Mouse (Mus musculus) c-Kit-negative CD71-positive TER-119-positive erythroid progenitor cells, embryonic 14.5 days (primary cell): ENCODE measurements around the gene Vcp.

ENCODE experiments used
- DNase-seq: peaks from one replicate; pipeline ENCODE4 v3.0.0-alpha.2; 2013; ENCODE audit warnings: low read depth, low spot score

The Vcp gene

DNA sequence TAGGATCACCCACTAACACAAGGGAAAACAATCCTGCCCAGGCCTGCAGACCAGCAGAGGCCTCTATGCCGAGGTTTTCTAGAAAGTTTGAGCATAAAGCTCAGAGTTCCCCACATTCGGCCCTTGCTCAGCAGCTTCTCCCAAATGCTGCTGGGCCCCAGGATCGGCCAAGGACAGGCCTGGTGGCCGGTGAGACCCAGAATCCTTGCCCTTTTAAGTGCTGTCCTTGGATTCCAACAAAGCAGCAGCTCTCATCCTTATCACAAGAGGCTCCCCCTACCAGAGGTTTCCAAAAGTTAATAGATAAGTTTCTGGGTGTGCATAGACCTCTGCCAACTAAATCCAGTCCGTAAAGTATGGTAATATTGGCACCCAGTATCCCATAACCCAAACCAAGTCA lies 26.4 kb downstream of the Vcp start:
- no peak for DNase-seq

GRCm38 (mm10) chr4:42972952-42973351 lies 27.4 kb downstream of the Vcp start:
- no peak for DNase-seq

GRCm38 (mm10) chr4:42969304-42969703 lies 31.0 kb downstream of the Vcp start, which contains the start of gene 1700022I11Rik:
Gene 1700022I11Rik (plus strand): TSS chr4:42969604.
- DNase-seq = no peak

DNA sequence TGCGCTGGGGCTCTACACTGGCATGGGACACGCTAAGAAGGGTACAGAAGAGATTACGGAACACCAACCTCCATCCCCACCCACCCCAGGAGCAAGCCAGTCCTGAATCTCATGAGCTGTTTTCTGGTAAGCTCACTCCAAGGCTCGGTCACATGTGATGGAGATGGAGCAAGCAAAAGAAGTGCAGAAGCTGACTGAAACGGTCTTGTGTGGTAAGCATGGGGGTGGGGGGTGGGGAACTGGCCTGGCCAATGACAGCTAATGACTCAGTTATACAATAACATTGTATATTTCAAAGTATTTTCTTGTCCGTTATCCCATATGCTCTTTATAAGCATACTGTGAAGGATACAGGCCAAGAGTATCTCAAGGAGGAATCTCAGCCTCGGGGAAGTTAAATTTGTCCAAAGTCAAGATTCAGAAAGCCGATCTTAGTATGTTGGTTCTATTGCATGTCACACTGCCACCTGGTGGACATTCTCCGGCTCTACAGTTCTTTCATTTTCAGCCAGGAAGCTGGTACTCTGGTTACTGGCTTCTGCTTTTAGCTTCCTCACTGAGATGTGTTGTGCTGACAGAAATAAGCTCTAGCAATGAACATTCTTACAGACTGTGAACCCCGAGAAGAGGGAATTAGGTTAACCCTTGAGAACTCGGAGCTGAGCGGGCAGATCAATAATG lies 35.1 kb downstream of the Vcp start:
- DNase-seq = peak; percentile 53

- DNase-seq = no peak
These were observed 36.8 kb downstream of the Vcp start for GRCm38 (mm10) chr4:42963480-42963879.

GRCm38 (mm10) chr4:42961592-42961991 lies 38.7 kb downstream of the Vcp start:
- no peak for DNase-seq

DNA sequence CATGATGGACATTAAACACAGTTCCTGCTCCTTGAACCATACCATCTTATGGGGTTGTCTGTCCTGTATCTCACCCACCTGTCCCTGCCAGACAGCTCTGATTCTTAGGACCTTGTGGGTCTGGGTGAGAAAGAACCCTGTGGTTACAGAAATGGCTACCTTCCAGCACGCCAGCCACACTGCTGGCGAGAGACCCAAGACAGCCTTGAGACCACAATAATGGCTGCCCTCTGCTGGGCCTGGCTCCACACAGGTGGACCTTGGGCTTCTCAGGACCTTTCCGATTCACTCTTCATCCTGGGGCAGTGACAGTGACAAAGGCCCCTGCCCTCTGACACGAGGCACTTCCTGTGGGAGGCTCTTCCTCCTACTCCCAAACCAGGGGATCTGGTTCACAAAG lies 40.9 kb downstream of the Vcp start:
- no peak for DNase-seq

DNA sequence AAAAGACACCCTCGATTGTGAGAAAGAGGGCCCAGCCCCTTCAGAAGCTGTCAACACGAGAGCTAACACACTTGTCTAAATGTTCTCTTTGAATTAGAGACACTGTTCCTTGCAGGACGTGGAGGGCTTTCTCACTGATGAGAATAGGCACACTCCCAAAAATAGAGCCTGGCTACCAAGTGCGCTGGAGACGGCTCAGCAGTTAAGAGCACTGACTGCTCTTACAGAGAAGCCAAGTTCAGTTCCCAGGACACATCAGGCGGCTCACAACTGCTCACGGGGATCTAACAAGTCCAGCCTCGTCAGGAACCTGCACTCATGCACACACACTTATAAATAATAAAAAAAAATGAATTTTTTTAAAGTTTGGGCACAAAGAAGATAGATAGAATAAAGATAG lies 41.4 kb downstream of the Vcp start:
- no peak for DNase-seq

GRCm38 (mm10) chr4:42957979-42958378 lies 42.3 kb downstream of the Vcp start:
- DNase-seq = no peak

GRCm38 (mm10) chr4:42957306-42957705 lies 43.0 kb downstream of the Vcp start:
- DNase-seq = no peak

DNA sequence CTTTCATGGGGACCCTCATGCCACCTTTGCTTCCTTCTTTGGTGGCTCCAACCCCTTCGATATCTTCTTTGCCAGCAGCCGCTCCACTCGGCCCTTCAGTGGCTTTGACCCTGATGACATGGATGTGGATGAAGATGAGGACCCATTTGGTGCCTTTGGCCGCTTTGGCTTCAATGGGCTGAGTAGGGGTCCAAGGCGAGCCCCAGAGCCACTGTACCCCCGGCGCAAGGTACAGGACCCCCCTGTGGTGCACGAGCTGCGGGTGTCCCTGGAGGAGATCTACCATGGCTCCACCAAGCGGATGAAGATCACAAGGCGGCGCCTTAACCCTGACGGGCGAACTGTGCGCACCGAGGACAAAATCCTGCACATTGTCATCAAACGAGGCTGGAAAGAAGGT lies 43.7 kb downstream of the Vcp start:
- no peak for DNase-seq

- DNase-seq = no peak
These were observed 45.1 kb downstream of the Vcp start for GRCm38 (mm10) chr4:42955200-42955599.

GRCm38 (mm10) chr4:42954297-42954696 lies 46.0 kb downstream of the Vcp start:
- no peak for DNase-seq

GRCm38 (mm10) chr4:42953435-42954094 lies 46.7 kb downstream of the Vcp start:
- no peak for DNase-seq

GRCm38 (mm10) chr4:42952563-42952962 lies 47.7 kb downstream of the Vcp start:
- no peak for DNase-seq

GRCm38 (mm10) chr4:42951206-42952195 lies 48.8 kb downstream of the Vcp start:
- DNase-seq = no peak

- DNase-seq = no peak
These were observed 50.2 kb downstream of the Vcp start for GRCm38 (mm10) chr4:42950065-42950558.

GRCm38 (mm10) chr4:42949676-42950051 lies 50.6 kb downstream of the Vcp start, which contains the start of gene Dnajb5:
Gene Dnajb5 (plus strand): TSS chr4:42949814.
- peak; percentile 27 for DNase-seq

DNA sequence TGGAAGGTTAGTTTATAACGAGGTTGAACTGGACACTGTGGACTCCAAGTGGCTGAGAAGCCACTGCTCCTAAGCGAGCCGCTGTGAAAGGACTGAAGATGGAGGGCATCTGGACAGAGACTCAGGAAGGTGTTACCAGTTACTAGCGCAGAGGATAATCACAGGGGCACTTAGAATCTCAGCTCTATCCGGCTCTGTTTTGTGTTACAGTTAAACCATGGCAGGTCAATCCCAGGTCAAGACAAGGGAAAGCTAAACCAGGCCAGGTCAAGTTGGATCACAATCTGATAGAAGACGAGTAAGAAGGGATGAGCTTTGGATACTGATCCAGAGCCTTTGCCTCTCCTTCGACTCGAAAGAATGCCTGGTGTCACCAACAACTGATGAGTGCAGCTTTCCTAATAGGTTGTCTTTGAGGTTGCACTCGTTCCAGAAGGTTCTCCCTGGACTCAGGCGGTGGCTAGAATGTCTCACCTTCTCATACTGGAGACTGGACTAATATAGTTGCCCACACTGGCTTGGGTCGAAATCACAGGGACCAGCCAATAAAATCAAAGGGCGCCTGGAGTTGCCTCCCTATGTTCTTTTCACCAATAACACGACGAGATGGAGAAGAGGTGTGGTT lies 51.1 kb downstream of the Vcp start:
- no peak for DNase-seq

GRCm38 (mm10) chr4:42948527-42948926 lies 51.8 kb downstream of the Vcp start:
- no peak for DNase-seq

DNA sequence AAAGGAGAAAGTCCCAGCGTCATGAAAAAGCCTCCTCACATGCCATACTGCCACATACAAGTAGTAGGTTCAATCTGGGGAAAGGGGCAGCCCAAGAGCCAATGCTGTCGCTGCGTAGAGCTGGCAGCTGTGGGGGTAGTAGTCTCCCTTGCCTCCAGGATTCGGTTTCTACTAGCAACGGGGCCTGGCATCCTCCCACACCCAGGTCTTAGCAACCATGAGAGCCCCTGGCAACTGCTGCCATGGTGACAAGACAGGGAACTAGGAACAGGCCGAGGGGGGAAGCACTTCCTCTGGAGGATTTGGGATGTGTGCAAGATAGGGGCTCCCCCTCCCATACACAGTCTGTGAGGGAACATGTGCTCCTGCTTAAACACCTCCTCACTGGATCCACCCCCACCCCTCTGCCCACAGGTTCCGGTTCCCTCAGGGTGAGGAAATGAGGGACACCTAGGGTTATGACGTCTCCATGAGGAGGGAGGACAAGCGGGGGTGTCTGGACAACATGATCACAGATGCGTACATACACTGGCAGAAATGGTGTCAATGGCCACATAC lies 53.5 kb downstream of the Vcp start:
- DNase-seq = no peak
